Mouse (Mus musculus) lung, adult 18-20 months (tissue): ENCODE data around the gene Gm4756.
"Not testable (repeated sequence)": the region's sequence is repeated elsewhere in the genome, so short reads cannot be mapped to it uniquely, and the experiment has no call there.

Experiments used
- DNase-seq, 2 experiments: peaks; one replicate each; pipeline ENCODE4 v3.0.0; 2022; ENCODE audit warnings: mixed read lengths in 2 of 2

Gm4756 gene

GRCm38 (mm10) chr12:72648921-72649320 is 540 bp downstream of the Gm4756 start:
- no peak for DNase-seq

DNA sequence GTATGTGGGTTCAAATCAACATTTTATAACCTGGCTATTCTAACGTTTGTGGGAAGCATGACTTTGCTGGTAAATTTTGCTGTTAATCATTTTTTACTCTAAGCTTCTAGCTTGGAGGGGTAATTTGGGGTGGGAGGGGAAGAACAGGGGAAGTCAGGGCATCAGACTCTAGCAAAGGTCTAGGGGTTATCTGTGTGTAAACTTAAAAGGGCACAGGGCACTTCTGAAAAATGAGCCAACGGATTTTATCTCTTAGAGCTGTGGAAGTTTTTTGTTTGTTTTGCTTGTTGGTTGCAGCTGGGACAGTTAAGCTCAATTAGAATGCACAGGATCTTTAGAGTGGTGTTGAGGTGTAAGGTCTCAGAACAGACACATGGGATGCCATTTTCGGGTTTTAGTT is 11.4 kb downstream of the Gm4756 start:
- DNase-seq = no peak

GRCm38 (mm10) chr12:72628751-72629150 is 20.7 kb downstream of the Gm4756 start:
- no peak for DNase-seq

GRCm38 (mm10) chr12:72622853-72623496 is 26.5 kb downstream of the Gm4756 start:
- DNase-seq = no peak

DNA sequence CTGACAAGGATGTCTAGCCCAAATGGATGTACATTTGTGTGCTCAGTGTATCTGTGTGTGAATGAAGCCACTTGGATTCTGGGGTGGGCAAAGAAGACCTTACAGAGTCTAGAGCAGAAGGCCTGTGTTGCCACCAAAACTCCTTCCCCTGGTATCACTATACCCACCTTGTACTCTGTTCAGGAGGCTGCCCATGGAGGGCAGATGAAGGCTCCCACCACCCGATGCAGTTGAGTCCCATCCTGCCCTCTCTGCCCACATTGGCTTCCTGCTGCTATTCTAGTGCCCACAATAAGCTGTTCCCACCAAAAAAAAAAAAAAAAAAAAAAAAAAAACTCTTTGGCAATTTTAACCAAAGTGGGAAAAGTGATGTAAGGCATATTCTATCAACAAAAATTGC is 28.0 kb downstream of the Gm4756 start:
- DNase-seq = no peak

DNA sequence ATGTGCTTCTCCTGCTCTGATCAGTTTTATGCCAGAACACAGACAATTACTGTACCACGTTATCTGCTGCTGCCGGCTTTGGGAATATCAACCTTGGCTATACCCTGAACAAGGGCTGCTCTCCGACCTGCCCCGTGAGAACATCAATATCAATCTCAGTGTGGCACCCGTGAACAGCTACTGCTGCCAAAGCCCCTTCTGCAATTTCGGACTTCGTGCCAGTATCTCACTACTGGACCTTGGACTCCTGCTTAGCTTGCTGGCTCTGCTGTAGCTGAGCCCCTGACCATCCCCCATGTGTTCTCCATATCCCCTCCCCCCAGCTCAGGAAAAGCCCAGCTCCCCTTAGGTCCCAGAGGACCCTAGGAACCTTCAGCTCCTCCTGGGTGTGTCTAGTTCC is 28.6 kb downstream of the Gm4756 start:
- DNase-seq = no peak

- DNase-seq = no peak
Observed at GRCm38 (mm10) chr12:72612053-72612452, 37.4 kb downstream of the Gm4756 start.

DNA sequence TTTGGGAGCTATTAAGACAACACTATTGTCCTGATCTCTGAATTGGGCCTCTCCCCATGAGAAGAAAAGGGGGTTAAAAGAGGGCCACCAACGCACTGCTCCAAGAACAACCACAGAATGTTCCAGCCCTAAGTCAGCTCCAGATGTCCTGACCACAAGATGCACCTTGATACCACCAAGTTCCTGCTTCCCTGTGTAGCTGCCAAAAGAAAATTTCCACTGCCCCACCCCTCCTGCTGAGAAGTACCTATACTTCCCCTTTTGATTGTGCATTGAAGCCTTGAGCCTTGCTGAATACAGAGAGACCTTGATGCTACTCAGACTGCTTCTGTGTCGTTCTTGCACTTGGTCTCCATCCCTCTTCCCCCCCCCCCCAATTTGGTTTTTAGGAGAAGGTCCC is 50.7 kb downstream of the Gm4756 start:
- DNase-seq = not testable (repeated sequence)

DNA sequence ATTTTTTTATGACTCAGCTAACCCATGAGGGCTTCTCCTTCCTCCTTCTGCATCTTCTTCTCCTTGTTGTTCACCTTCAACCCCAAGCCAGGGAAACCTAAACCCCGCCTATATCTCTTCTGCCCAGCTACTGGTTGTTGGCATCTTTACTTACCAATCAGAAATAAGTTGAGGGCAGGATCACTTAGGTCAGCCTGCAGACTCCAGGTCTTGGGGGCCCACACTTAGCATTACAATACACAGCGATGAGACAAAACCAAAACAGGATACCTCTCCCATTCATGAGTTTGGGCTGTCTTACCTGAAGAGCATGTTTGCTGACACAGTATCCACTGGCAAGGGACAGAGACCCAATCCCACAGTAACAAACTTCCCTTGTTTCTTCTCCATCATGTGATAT is 55.5 kb downstream of the Gm4756 start:
- DNase-seq = no peak

DNA sequence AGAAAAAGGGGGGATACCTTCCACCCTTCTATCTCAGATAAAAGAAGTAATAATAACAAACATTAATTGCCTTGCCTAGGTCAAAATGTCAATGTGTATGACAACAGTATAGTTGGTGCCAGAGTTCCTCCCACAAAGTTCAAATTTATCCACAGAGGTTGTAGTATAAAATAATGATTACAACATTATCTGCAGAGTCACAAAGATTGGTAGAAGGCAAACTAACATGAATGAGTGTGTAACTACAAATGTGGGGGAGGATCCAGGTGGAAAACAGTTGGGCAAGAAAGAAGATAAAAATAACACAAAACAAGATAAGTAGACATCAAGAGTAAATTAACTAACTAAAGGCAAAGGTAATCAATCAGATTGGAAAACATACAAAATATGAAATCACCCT is 56.5 kb downstream of the Gm4756 start:
- DNase-seq = no peak

DNA sequence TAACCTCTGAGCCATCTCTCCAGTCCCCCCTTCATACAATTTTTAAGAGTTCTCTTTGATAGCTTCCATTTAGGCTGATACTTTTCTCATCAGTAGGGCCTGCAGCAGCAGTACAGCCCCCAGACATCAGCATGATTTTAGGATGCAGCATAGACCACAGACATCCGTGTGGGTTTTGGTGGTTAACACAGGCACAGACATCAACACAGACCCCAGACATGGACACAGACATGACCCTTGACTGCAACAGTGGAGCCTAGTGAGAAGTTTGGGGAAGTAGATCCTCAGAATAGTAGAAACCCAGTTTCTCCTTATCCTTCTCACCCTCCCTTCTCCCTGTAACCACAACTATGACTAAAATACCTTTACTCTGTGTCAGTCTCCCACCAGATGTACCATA is 64.1 kb downstream of the Gm4756 start:
- DNase-seq = no peak

DNA sequence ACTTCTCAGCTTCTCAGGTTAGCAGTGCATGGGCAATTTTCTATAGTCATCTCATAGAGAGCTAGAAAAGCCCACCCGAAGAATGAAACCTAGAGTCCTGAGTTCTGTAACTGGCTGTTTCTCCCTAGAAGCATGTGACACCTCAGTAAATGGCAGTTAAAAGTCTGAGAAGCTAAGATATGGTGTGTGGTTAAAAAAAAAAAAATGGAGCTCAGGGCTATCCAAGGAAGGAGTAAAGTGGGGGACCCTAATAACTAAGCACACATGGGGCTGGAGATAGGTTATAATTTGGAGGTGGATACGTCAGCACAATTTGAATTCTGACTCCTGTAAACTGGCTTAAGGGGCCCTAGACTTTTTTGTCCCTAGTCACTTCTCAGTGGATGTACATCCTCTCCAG is 66.4 kb downstream of the Gm4756 start:
- DNase-seq = no peak

DNA sequence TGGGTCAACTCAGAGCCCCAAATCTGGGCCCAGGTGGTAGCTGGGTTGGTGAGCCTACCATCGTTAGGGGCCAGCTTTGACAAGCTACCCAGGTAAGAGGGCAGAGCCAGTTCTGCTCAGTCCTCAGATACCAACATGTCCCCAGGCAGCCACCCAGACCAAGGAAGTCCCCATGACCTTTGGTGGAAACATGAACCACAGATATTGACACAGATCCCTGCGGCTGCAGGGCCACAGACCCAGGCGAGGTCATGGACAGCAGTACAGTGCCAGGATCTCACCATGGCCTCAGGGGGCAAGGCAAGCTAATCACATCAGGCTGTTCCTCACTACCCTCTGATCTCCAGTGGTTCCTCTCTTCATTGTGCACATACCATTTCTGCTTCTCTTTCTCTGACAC is 67.4 kb downstream of the Gm4756 start:
- no peak for DNase-seq

DNA sequence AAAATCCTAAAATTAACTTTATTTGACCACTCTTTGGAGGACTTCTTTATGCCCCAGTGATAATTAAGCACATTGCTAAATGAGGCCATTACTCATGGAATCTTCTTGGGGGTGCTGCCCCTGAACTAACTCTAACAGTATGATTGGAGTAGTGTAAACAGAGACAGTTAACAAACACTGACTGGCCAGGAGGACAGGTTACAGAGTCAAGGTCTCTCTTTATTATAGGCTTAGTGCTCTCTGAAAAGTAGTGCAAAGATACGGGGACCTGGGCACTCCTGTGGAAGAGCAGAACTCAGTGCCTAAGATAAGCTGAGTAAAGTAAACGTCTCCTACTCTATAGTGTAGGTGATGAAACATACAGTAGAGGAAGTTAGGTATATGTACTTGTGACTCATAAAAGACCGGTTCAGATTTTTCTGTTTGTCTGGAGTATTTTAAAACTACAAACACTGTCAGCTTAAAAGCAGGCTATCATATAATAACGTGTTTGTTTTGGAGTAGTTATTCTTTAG is 85.1 kb downstream of the Gm4756 start:
- no peak for DNase-seq

DNA sequence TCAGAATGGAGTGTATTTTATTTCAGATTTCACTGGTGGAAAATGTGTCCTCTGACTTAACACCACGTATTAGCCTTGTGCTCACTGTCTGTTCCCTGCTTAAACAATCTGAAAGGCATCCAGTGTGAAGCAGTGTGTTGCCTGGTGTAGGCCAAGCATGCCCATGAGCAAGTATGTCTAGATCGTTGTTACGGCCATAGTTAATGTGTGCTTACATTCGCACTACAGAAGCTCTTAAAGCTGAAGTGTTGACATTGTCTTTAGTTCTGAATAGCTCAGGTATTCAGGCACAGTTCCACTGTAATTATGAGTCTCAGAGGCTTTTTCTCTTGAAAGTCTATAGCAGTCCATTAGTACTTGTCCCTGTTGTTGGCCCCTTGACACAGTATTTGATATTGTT is 95.1 kb downstream of the Gm4756 start:
- DNase-seq = peak; percentile 7 to 43

GRCm38 (mm10) chr12:72538571-72538970 is 110.9 kb downstream of the Gm4756 start:
- DNase-seq = no peak

- peak; percentile 97 to 98 for DNase-seq
Observed at GRCm38 (mm10) chr12:72536021-72536597, 113.4 kb downstream of the Gm4756 start, which contains the start of gene Pcnx4. Gene Pcnx4, plus strand, starts transcription at chr12:72536383.

GRCm38 (mm10) chr12:72535599-72535998 is 113.9 kb downstream of the Gm4756 start:
- peak in 1 of 2 experiments; percentile 11 for DNase-seq

GRCm38 (mm10) chr12:72533986-72534385 is 115.5 kb downstream of the Gm4756 start:
- DNase-seq = no peak

DNA sequence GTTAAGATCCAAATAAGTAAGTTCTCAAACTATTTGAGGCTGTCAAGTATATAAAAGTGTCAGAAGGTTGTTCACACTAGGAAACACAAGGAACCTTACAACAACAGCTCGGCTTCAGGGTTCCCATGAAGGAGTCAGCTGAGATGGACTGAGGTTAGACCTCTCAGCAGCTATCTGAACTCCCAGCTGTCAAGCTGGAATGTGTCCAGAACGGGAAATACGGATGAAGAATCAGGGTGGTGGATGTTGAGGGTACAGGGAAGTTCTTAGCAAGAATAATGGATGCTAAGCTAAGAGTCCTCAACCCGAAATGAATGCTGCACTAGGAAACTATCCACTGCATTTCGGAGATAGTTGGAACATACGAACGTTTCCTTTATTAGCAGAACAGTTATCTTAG is 117.2 kb downstream of the Gm4756 start:
- no peak for DNase-seq
